Mouse (Mus musculus) kidney, embryonic 15.5 days (tissue): ENCODE results near the gene Mcm5. TPM values are rescaled to one million over a fixed set of nuclear protein-coding genes. Genes with fewer than 3 reads are reported as not detected.

ENCODE experiments used
- ATAC-seq: fragments of 200-750 bp; cut with Nextera tagmentation; replicated peaks from 2 replicates; pipeline ENCODE4 v1.8.0; 2017; ENCODE audit warnings: moderate TSS enrichment; ENCODE audit not compliant: low FRiP score
- H3K27ac ChIP-seq: fragments of 300-500 bp; sonication (generic); 2 replicates; pipeline ENCODE4 v1.5.1; 2015; ENCODE audit warnings: mild to moderate bottlenecking, inconsistent platforms
- H3K27me3 ChIP-seq: fragments of 300-500 bp; sonication (generic); 2 replicates; pipeline ENCODE4 v1.6.1; 2015; ENCODE audit warnings: inconsistent platforms
- H3K36me3 ChIP-seq: fragments of 300-500 bp; sonication (generic); 2 replicates; pipeline ENCODE4 v1.6.1; 2015; ENCODE audit warnings: inconsistent platforms
- H3K4me1 ChIP-seq: fragments of 300-500 bp; sonication (generic); 2 replicates; pipeline ENCODE4 v1.6.1; 2015; ENCODE audit warnings: inconsistent platforms
- H3K4me2 ChIP-seq: fragments of 300-500 bp; sonication (generic); 2 replicates; pipeline ENCODE4 v1.6.1; 2015; ENCODE audit warnings: moderate library complexity, mild to moderate bottlenecking, inconsistent platforms
- H3K4me3 ChIP-seq: fragments of 300-500 bp; sonication (generic); replicated peaks from 2 replicates; pipeline ENCODE4 v1.5.1; 2015; ENCODE audit warnings: mild to moderate bottlenecking, inconsistent platforms
- H3K9ac ChIP-seq: fragments of 300-500 bp; sonication (generic); 2 replicates; pipeline ENCODE4 v1.6.1; 2015; ENCODE audit warnings: mild to moderate bottlenecking, inconsistent platforms
- H3K9me3 ChIP-seq: fragments of 300-500 bp; sonication (generic); replicated peaks from 2 replicates; pipeline ENCODE4 v1.6.1; 2016; ENCODE audit warnings: inconsistent platforms
- WGBS: fragments of 180-500 bp; shearing (Covaris S2); methylation state at CpG from one replicate; pipeline ENCODE4 v1.1.7; 2015; ENCODE audit warnings: mixed read lengths; 5-methylcytosine and 5-hydroxymethylcytosine counted together
- polyA plus RNA-seq: library from polyadenylated mRNA; unstranded; fragments of >200 nt; fragmentation: Nextera tagmentation; extraction: Ambion mirVana; gene quantifications from 2 replicates; pipeline ENCODE4 v1.2.1, GENCODE M21; 2015

Gene Mcm5
- polyA plus RNA-seq, 1 experiment from 2014 or later = 194 TPM

GRCm38 (mm10) chr8:75082181-75082805 is 27.1 kb upstream of the Mcm5 start:
- no peak for ATAC-seq
- 70% methylated on average over 6 of the region's 6 CpGs for WGBS
- Histone ChIP-seq H3K9ac (no peak overlapping the region), H3K36me3 (no peaks in the 10 kb centered on the region), H3K27ac (no peak overlapping the region), H3K4me3 (no peak overlapping the region), H3K9me3 (no peaks in the 10 kb centered on the region), H3K4me1 (peaks cover 10% of the 10 kb centered on the region; the same call in 1 of the 2 replicates), H3K27me3 (no peaks in the 10 kb centered on the region), H3K4me2 (no peak overlapping the region)

DNA sequence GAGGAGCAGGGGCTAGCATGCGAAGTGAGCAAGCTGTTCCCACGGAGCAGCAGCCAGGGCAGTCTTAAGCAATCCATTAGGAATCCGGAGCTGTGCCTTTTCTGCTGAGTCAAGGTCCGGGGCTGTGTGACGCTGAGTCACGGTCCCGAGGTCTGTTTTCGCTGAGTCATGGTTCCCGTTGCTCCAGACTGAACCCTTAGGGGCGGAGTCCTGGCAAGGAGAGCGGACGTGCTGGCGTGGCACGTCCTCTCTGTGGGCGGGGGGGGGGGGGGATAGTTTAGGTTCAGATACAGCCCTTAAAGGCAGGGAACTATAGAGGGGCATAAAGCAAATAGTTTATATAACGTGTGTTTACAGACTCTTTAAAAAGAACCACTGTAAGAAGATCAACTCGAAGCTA is 25.5 kb upstream of the Mcm5 start:
- WGBS = 6% methylated on average over 16 of the region's 17 CpGs
- Histone ChIP-seq H3K36me3 (no peaks in the 10 kb centered on the region), H3K27me3 (no peaks in the 10 kb centered on the region), H3K9me3 (no peaks in the 10 kb centered on the region), H3K4me1 (peaks cover 14% of the 10 kb centered on the region), H3K9ac (peak overlapping the region; percentile 26; the same call in 1 of the 2 replicates), H3K4me2 (peak overlapping the region; percentile 61), H3K4me3 (peak overlapping the region; percentile 33), H3K27ac (peak overlapping the region; percentile 51; the same call in 1 of the 2 replicates)
- peak; percentile 97 for ATAC-seq

GRCm38 (mm10) chr8:75084382-75085064 is 24.8 kb upstream of the Mcm5 start:
- no peaks in the 10 kb centered on the region for H3K9me3 ChIP-seq
- no peak for ATAC-seq
- H3K4me1 ChIP-seq = peaks cover 21% of the 10 kb centered on the region
- H3K4me2 ChIP-seq = peak overlapping the region; percentile 61
- no peak overlapping the region for H3K4me3 ChIP-seq
- peak overlapping the region; percentile 62 for H3K27ac ChIP-seq
- whole genome bisulfite sequencing = 66% methylated on average over 3 of the region's 3 CpGs
- H3K36me3 ChIP-seq = no peaks in the 10 kb centered on the region
- H3K27me3 ChIP-seq = no peaks in the 10 kb centered on the region
- H3K9ac ChIP-seq = no peak overlapping the region

DNA sequence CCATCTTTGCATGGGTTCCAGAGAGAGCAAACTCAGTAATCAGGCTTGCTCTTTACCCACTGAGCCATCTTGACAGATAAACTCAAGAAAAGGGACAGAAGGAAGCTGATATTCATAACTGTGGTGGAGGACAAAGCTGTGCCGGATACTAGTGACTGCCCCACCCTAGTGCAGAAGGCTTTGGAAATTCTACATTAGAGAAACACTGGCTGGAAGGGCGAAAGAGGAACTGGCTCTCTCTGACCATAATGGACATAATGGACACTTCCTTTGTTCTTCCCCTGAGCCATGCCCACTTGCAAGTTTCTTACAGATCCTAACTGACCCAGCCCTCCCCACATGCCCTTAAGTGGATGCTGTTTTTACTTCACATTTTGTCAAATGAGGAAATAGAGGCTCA is 23.4 kb upstream of the Mcm5 start:
- no peaks in the 10 kb centered on the region for H3K9me3 ChIP-seq
- no peak overlapping the region for H3K4me2 ChIP-seq
- no peaks in the 10 kb centered on the region for H3K36me3 ChIP-seq
- no peak for ATAC-seq
- 71% methylated on average over 2 of the region's 2 CpGs for WGBS
- no peak overlapping the region for H3K9ac ChIP-seq
- H3K27ac ChIP-seq = no peak overlapping the region
- H3K4me3 ChIP-seq = no peak overlapping the region
- no peaks in the 10 kb centered on the region for H3K27me3 ChIP-seq
- peaks cover 28% of the 10 kb centered on the region for H3K4me1 ChIP-seq

- Histone ChIP-seq H3K27ac (no peak overlapping the region), H3K4me2 (no peak overlapping the region), H3K36me3 (no peaks in the 10 kb centered on the region), H3K9me3 (no peaks in the 10 kb centered on the region), H3K9ac (no peak overlapping the region), H3K27me3 (no peaks in the 10 kb centered on the region), H3K4me3 (no peak overlapping the region), H3K4me1 (peaks cover 26% of the 10 kb centered on the region)
- no peak for ATAC-seq
Observed at GRCm38 (mm10) chr8:75087127-75087526, 22.2 kb upstream of the Mcm5 start.

DNA sequence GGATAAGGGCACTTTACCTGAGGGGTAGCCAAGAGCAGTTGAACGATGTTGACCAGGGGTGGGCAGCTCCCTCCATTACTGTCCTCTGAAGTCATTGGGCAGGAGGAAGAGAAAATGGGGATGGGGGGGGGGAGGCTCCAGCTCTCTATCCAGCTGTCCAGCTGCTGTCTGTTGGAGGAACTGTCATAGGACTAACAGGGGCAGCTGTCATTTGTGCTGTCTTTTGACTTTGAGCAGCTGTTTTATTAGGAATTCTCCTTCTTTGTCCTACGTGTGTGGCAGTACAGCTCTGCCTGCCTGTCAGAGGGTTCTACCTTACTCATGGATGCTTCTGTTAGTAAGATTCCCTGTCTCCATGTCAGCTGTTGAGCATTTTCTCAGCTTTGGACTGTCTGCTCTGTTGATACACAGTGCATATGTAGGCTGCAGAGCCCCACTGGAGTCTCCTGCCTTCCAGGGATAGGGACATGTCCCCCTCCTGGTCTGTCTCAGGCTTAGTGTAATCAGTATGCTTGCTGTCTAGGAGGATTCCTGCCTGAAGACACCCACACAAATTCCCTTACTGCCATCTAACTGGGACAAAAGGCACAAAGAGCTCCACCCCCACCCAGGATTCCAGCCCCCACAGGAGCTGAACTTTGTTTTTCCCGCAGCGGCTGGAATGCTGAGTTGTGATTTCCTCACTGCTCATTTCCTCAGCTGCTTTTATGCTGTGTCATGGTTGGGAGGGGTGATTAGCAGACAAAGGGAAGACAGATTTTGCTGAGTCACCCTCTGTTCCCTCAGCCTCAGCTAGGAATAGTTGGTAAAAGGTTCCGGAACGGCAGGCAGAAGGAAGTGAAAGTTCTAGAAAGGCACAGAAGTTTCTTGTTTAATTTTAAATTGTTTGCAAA is 20.1 kb upstream of the Mcm5 start:
- H3K9ac ChIP-seq = peak overlapping the region; percentile 22; the same call in 1 of the 2 replicates

GRCm38 (mm10) chr8:75090781-75091365 is 18.5 kb upstream of the Mcm5 start:
- Histone ChIP-seq H3K4me2 (no peak overlapping the region), H3K9me3 (no peaks in the 10 kb centered on the region), H3K4me1 (peaks cover 27% of the 10 kb centered on the region), H3K27ac (no peak overlapping the region), H3K9ac (no peak overlapping the region), H3K36me3 (no peaks in the 10 kb centered on the region), H3K4me3 (no peak overlapping the region), H3K27me3 (no peaks in the 10 kb centered on the region)
- WGBS = 86% methylated on average over 4 of the region's 4 CpGs
- ATAC-seq = no peak

More for the DNA sequence above, 20.1 kb upstream of the Mcm5 start:
- WGBS = 18% methylated on average over 6 of the region's 6 CpGs
- H3K27ac ChIP-seq = peak overlapping the region; percentile 91
- peak overlapping the region; percentile 12 for H3K4me3 ChIP-seq
- peak; percentile 69 for ATAC-seq
- no peaks in the 10 kb centered on the region for H3K9me3 ChIP-seq
- peaks cover 27% of the 10 kb centered on the region for H3K4me1 ChIP-seq
- H3K4me2 ChIP-seq = peak overlapping the region; percentile 49
- no peaks in the 10 kb centered on the region for H3K36me3 ChIP-seq
- H3K27me3 ChIP-seq = no peaks in the 10 kb centered on the region

GRCm38 (mm10) chr8:75093399-75094156 is 15.8 kb upstream of the Mcm5 start, which contains the start of gene Hmox1:
Gene Hmox1, plus strand, starts transcription at chr8:75093621.
- Histone ChIP-seq H3K9me3 (no peaks in the 10 kb centered on the region), H3K9ac (peak within 1 kb of the TSS; percentile 76), H3K4me2 (peak within 1 kb of the TSS; percentile 85), H3K4me1 (peaks cover 25% of the 10 kb centered on the region), H3K27ac (peak within 1 kb of the TSS; percentile 83), H3K36me3 (peaks cover 22% of the 10 kb centered on the region), H3K4me3 (peak within 1 kb of the TSS; percentile 67), H3K27me3 (no peaks in the 10 kb centered on the region)
- 1% methylated on average over 36 of the region's 36 CpGs for WGBS
- ATAC-seq = peak; percentile 90

DNA sequence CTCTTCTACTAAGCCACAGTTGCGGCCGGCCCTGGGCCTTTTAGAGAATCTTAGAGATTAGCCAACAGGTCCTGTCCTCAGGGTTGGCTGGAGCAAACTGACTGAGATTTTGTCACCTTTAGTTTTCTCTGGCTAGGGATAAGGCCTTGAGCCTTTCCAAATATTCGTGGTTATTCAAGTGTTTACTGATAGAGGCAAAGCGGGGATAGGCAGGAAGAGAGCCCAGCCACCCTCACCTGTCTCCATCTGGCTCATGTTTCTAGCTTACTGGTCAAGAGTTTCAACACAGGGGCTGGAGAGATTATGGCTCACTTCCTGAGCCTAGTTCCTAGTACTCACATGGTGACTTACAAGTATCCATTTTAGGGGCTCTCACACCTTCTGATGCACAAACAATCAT is 6.4 kb upstream of the Mcm5 start:
- WGBS = 78% methylated on average over 4 of the region's 4 CpGs
- H3K36me3 ChIP-seq = peaks cover 13% of the 10 kb centered on the region
- ATAC-seq = no peak
- no peaks in the 10 kb centered on the region for H3K9me3 ChIP-seq
- H3K27me3 ChIP-seq = no peaks in the 10 kb centered on the region
- H3K9ac ChIP-seq = no peak overlapping the region
- no peak overlapping the region for H3K27ac ChIP-seq
- H3K4me1 ChIP-seq = 0 out of 2 replicates have a peak, but pooled peaks cover 3% of the 10 kb centered on the region
- no peak overlapping the region for H3K4me3 ChIP-seq
- H3K4me2 ChIP-seq = no peak overlapping the region

DNA sequence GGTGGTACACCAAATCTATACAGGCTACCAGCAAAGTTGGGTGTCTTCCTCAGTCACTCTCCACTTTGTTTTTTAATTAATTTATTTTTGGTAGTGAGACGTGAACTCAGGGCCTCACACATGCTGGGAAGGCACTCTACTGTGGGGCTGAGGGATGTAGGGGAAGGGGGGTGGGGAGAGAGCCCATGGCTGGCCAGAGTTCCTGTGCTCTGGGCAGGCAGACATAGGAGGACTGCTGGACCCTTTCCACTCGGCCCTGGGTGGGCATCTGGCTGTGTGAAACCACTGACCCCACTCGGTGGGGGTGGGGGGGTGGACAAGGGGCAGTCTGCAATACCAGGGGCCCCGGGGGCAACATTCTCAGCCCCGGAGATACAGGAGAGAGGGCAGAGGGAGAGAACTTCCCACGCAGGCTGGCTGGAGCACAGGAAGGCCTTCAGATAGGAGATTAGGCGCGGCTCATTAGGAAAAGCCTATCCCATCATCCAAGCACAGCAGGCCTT is 5.9 kb upstream of the Mcm5 start:
- Histone ChIP-seq H3K4me3 (no peak overlapping the region), H3K4me2 (no peak overlapping the region), H3K36me3 (peaks cover 8% of the 10 kb centered on the region), H3K27ac (no peak overlapping the region), H3K4me1 (0 out of 2 replicates have a peak, but pooled peaks cover 3% of the 10 kb centered on the region), H3K9ac (no peak overlapping the region), H3K27me3 (no peaks in the 10 kb centered on the region), H3K9me3 (no peaks in the 10 kb centered on the region)
- 28% methylated on average over 8 of the region's 8 CpGs for WGBS
- peak; percentile 11; the same call in 1 of the 2 replicates for ATAC-seq
